Mouse (Mus musculus): ENCODE measurements around the gene Ublcp1. TPM values are rescaled to one million over a fixed set of nuclear protein-coding genes. Genes with fewer than 3 reads are reported as not detected.
A peak's percentile ranks its signal among the peaks of the same experiment; 100 is the strongest.

Ublcp1 gene
- polyA plus RNA-seq (2015; fragmentation: Nextera tagmentation; extraction: Ambion mirVana): 51.9 and 53.2 TPM in 2 replicates

DNA sequence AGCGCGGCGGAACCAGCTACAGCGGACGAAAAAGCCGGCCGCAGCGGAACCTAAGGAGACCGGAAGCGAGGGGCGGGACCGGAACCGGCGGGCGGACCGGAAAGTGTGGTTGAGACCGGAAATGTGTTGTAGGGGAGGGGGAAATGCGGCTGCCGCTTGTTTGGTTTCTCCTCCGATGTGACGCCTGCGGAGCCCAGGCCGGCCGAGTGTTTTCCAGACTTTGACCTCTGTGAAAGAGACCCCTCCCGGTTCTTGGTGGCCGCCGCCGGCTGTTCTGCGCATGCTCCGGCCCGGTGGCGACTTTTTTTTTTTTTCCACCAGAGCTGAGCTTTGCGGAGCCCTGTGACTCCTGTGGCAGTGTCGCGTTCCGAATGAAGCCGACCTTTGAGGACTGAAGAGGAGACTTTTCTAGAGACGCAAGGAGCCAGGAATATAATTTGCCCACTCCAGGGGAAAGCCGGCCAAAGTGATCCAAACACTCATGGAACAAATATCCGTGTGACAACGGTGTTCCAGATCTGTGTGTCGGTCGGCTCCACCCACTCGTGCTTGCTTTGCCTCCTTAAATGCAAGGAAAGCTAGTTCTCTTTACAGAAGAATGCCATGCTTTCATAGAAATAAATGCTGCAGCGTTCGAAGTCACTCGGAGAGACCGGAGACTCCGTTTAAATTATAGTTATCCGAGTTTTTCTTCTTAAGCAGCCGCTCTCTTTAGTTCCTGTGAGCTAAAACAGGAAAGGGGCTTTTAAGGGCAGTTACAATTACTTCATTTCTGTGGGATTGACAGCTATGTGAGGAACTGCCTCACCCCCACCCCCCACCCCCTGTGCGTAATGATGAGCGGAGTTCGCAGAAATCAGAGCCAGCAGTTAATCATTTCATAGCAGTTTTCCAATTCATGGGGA, at the start of gene Ublcp1:
Ublcp1 (minus strand) TSS at position 67 of the 905 bp plus-strand sequence.
- H3K4me3 ChIP-seq (replicated peaks; ENCODE audit: low read length): peak within 1 kb of the TSS; percentile 90
- under 1% methylated on average over 54 of the region's 54 CpGs for WGBS
- peak within 1 kb of the TSS; percentile 94 for H3K9ac ChIP-seq (ENCODE audit: low read length)

DNA sequence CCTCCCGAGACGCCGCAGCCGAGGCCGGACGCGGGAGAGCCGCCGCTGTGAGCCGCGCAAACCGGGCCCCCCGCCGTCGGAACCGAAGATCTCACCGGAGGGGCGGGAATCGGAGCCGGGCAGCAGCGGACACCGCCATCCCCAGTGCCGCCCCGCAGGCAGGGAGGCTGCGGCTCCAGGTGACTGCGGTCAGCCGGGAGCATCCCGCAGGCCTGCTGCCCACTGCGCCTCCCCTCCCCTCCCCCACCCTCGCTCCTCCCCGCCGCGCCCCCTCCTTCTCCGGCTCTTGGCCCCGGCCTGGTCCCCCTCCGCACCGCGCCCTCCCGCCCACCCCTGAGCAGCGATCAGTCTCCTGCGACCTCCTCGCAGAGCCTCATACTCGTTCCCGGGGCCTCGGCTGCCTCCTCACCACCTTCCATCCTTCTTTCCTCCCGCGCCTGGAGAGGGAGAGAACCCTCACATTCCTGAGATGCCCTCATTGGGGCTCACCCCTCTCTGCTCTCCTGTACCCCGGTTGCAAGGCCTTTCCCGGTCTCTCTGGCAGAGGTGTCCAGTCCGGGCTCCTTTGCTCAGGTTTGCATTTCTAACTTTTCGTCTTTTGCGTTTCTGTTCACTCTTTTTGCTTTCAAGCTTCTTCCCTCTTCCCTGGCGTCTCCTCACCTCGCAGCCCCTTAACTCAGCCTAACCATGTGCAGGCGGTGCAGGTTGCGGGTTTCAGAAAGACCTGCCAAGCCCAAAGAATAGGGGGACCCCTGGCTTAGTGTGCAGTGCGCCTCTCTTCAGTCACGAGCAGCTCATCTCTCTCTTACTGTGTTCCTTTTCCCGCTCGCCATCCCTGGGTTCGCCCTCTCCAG, 49.0 kb upstream of the Ublcp1 start:
- Histone ChIP-seq H3K4me2 (ENCODE audit: low read depth, low read length) (peak overlapping the region; percentile 76), H3K27ac (ENCODE audit: low read length) (peak overlapping the region; percentile 93), H3K36me3 (ENCODE audit: control insufficient read depth, insufficient read depth, low read length) (no peaks in the 10 kb centered on the region), H3K4me1 (ENCODE audit: control insufficient read depth, insufficient read depth, low read length) (peaks cover 31% of the 10 kb centered on the region), H3K4me3 (replicated peaks; ENCODE audit: low read length) (peak overlapping the region; percentile 94), H3K9ac (ENCODE audit: low read length) (peak overlapping the region; percentile 97), H3K9me3 (replicated peaks; ENCODE audit: control insufficient read depth, low read length) (no peaks in the 10 kb centered on the region), H3K27me3 (ENCODE audit: control insufficient read depth, insufficient read depth, low read length) (no peaks in the 10 kb centered on the region)
- peak; percentile 59 for ATAC-seq (ENCODE audit: insufficient read depth, low FRiP score)
- 1% methylated on average over 48 of the region's 61 CpGs for WGBS

More for the DNA sequence above, at the start of gene Ublcp1:
- ATAC-seq (ENCODE audit: insufficient read depth, low FRiP score): peak; percentile 96
- Histone ChIP-seq H3K27ac (ENCODE audit: low read length) (peak within 1 kb of the TSS; percentile 96), H3K4me1 (ENCODE audit: control insufficient read depth, insufficient read depth, low read length) (peaks cover 12% of the 10 kb centered on the region), H3K36me3 (ENCODE audit: control insufficient read depth, insufficient read depth, low read length) (no peaks in the 10 kb centered on the region), H3K4me2 (ENCODE audit: low read depth, low read length) (peak within 1 kb of the TSS; percentile 90), H3K9me3 (replicated peaks; ENCODE audit: control insufficient read depth, low read length) (no peaks in the 10 kb centered on the region), H3K27me3 (ENCODE audit: control insufficient read depth, insufficient read depth, low read length) (no peaks in the 10 kb centered on the region)

DNA sequence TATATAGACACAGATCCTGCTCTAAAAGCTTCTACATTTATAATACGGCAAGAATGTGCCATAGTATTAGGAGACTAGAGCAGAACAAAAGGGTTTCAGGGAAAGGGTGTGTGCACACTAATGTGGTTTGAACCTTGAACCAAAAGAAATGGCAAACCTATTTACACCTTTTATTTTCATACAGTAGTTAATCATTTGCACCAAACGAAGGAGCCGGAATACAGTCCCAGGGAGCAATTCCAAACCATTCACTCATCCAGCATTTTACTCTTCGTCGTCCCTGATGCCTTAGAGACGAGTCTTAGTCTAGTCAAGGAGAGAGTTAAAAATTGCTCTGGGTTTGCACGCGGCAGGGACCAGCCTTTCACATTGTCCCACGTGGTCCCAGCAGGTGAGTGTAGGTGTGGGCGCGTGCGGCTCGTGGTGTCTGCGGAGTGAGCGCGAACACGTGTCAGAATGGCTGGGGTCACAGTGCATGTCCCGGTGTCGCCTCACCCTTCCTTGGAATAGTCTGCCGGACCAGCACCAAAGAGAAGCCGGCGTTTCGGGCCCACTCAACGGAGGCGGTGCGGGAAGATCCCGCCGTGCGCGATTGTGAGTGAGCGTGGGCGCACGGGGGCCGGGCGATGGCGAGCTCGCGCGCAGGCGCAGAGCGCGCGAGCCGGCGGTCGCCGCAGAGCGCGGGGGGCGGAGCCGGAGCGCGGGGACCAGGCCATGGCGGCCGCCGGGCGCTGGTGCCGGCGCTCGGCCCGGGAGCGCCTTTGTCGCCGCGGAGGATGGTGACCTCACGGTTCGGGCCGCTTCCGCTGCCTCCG, 48.2 kb upstream of the Ublcp1 start, which contains the start of gene Rnf145:
Rnf145 (plus strand) TSS at position 684 of the 815 bp plus-strand sequence.
- Histone ChIP-seq H3K4me3 (replicated peaks; ENCODE audit: low read length) (peak within 1 kb of the TSS; percentile 94), H3K36me3 (ENCODE audit: control insufficient read depth, insufficient read depth, low read length) (no peaks in the 10 kb centered on the region), H3K9ac (ENCODE audit: low read length) (peak within 1 kb of the TSS; percentile 97), H3K9me3 (replicated peaks; ENCODE audit: control insufficient read depth, low read length) (no peaks in the 10 kb centered on the region), H3K27ac (ENCODE audit: low read length) (peak within 1 kb of the TSS; percentile 93), H3K27me3 (ENCODE audit: control insufficient read depth, insufficient read depth, low read length) (no peaks in the 10 kb centered on the region), H3K4me2 (ENCODE audit: low read depth, low read length) (peak within 1 kb of the TSS; percentile 94), H3K4me1 (ENCODE audit: control insufficient read depth, insufficient read depth, low read length) (peaks cover 31% of the 10 kb centered on the region)
- peak; percentile 85 for ATAC-seq (ENCODE audit: insufficient read depth, low FRiP score)
- WGBS: under 1% methylated on average over 70 of the region's 70 CpGs

DNA sequence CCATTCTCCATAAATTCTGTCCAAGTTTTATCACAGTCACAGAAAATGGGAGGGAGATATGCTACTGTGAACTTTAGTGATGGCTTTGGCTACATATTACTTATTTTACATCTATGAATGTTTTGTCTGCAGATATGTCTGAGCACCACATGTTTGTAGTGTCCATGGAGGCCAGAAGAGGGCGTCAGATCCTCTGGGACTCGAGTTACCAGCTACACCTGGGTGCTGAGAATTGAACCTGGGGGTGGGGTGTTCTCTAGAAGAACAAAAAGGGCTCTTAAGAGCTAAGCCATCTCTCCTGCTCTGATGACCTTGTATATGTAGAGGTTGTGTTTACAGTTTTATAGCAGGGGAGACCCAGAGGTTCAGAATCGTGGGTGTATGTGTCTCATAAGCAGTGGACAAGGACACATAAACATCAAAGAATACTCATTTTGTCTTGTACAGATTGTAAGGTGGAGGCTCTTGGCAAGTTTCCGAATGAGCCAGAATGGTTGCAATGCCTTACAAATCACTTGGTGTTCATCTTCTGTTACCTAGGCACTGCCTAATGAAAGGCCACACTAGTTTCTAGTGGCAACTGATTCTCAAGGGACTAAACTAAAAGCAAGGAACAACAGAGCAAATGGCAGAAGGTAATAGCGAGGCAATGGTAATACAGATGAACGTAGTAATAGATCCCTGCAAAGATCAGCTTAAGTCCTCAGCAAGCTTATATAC, 47.4 kb upstream of the Ublcp1 start:
- Histone ChIP-seq H3K4me2 (ENCODE audit: low read depth, low read length) (peak overlapping the region; percentile 94; the same call in 1 of the 2 replicates), H3K9me3 (replicated peaks; ENCODE audit: control insufficient read depth, low read length) (no peaks in the 10 kb centered on the region), H3K27ac (ENCODE audit: low read length) (peak overlapping the region; percentile 93), H3K4me1 (ENCODE audit: control insufficient read depth, insufficient read depth, low read length) (peaks cover 31% of the 10 kb centered on the region), H3K9ac (ENCODE audit: low read length) (no peak overlapping the region), H3K27me3 (ENCODE audit: control insufficient read depth, insufficient read depth, low read length) (no peaks in the 10 kb centered on the region), H3K36me3 (ENCODE audit: control insufficient read depth, insufficient read depth, low read length) (no peaks in the 10 kb centered on the region), H3K4me3 (replicated peaks; ENCODE audit: low read length) (peak overlapping the region; percentile 94; the same call in 1 of the 2 replicates)
- WGBS: 43% methylated on average over 6 of the region's 6 CpGs
- ATAC-seq (ENCODE audit: insufficient read depth, low FRiP score): no peak

DNA sequence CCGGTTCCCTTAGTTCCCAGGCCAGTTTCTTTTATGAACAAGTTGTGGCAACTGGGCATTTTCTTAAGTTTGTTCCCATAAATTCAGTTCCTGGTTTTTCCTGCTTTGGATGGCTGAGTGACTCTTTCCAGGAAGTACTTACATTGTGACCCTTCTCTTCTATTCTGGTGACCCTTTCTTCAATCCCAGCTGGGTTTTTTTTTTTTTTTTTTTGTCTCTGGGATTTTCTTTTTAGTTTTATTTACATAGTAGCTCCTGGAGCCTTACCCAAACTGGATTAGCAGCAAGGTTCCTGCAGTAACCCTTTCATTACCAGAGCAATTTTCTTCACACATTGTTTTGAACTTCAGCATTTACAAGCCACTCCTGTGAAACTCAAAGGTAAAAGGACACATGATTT, 46.1 kb upstream of the Ublcp1 start:
- Histone ChIP-seq H3K4me1 (ENCODE audit: control insufficient read depth, insufficient read depth, low read length) (peaks cover 22% of the 10 kb centered on the region), H3K4me3 (replicated peaks; ENCODE audit: low read length) (no peak overlapping the region), H3K36me3 (ENCODE audit: control insufficient read depth, insufficient read depth, low read length) (no peaks in the 10 kb centered on the region), H3K9ac (ENCODE audit: low read length) (no peak overlapping the region), H3K9me3 (replicated peaks; ENCODE audit: control insufficient read depth, low read length) (no peaks in the 10 kb centered on the region), H3K27ac (ENCODE audit: low read length) (peak overlapping the region; percentile 70), H3K4me2 (ENCODE audit: low read depth, low read length) (0 out of 2 replicates have a peak overlapping the region, but pooled peaks have one; percentile 7), H3K27me3 (ENCODE audit: control insufficient read depth, insufficient read depth, low read length) (no peaks in the 10 kb centered on the region)
- 19% methylated on average over 1 of the region's 1 CpGs for WGBS
- ATAC-seq (ENCODE audit: insufficient read depth, low FRiP score): no peak

DNA sequence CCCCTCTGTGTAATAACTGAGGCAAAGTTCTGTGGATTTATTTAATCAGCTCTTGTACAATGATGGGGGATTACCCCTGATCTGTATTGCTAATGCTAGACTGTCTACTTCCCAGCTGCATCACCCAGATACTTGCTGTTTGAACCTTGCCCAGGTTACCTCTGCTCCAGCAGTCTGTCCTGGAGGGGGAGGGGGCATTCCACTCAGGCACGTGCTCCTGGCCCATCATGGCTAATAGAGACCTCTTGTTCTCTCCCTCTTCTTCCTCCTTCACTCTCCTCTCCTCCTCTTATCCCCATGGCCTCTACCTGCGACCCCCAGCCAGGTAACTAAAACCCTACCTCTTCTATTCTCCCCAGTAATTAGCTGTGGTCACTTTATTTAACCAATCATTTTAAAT, 44.4 kb upstream of the Ublcp1 start:
- Histone ChIP-seq H3K4me2 (ENCODE audit: low read depth, low read length) (no peak overlapping the region), H3K9ac (ENCODE audit: low read length) (no peak overlapping the region), H3K9me3 (replicated peaks; ENCODE audit: control insufficient read depth, low read length) (no peaks in the 10 kb centered on the region), H3K4me1 (ENCODE audit: control insufficient read depth, insufficient read depth, low read length) (peaks cover 19% of the 10 kb centered on the region; the same call in 1 of the 2 replicates), H3K27ac (ENCODE audit: low read length) (no peak overlapping the region), H3K36me3 (ENCODE audit: control insufficient read depth, insufficient read depth, low read length) (no peaks in the 10 kb centered on the region), H3K4me3 (replicated peaks; ENCODE audit: low read length) (no peak overlapping the region), H3K27me3 (ENCODE audit: control insufficient read depth, insufficient read depth, low read length) (no peaks in the 10 kb centered on the region)
- WGBS: 62% methylated on average over 2 of the region's 2 CpGs
- no peak for ATAC-seq (ENCODE audit: insufficient read depth, low FRiP score)

DNA sequence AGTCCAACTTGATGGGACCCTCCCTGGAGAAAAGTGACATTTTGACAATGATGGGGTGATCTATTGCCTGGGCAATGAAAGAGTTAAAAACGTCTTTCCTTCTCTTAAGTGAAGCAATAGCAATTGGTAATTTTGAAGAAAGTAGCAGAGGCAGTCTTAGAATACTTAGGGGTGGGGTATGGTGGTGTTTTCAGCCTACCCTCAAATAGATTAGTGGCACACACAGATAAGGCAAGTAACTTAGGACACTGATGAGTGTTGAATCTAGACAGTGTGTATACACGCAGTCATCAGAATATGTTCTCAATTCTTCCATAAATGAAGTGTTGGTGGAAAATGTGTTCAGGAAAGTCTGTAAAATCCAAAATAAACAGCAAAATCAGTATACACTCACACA, 42.7 kb upstream of the Ublcp1 start:
- Histone ChIP-seq H3K27ac (ENCODE audit: low read length) (no peak overlapping the region), H3K9me3 (replicated peaks; ENCODE audit: control insufficient read depth, low read length) (no peaks in the 10 kb centered on the region), H3K4me1 (ENCODE audit: control insufficient read depth, insufficient read depth, low read length) (peaks cover 15% of the 10 kb centered on the region; the same call in 1 of the 2 replicates), H3K9ac (ENCODE audit: low read length) (no peak overlapping the region), H3K36me3 (ENCODE audit: control insufficient read depth, insufficient read depth, low read length) (no peaks in the 10 kb centered on the region), H3K4me3 (replicated peaks; ENCODE audit: low read length) (no peak overlapping the region), H3K4me2 (ENCODE audit: low read depth, low read length) (no peak overlapping the region), H3K27me3 (ENCODE audit: control insufficient read depth, insufficient read depth, low read length) (no peaks in the 10 kb centered on the region)
- no peak for ATAC-seq (ENCODE audit: insufficient read depth, low FRiP score)
- 48% methylated on average over 2 of the region's 2 CpGs for WGBS
